Comparison of ENCODE assay signal across 10 mouse cellular contexts in genomic region chr4:86911576-86912341, GRCm38 (mm10). TPM values are rescaled to one million over a fixed set of nuclear protein-coding genes. Genes with fewer than 3 reads are reported as not detected.
DNase-seq lines count a peak whose midpoint lies in the region; ATAC-seq and TF ChIP-seq lines count a peak whose summit lies in the region.
"Had no signal": no experiment of that assay in that cellular context is flagged by ENCODE, and none has a peak within 500 bp of the region (broad histone marks: within the 10 kb centered on the region; RNA-seq: fewer than 3 reads in every experiment).

No protein-coding gene starts in this region.

- H3K9me3 ChIP-seq in forebrain, embryonic 12.5 days, result no peaks in the 10 kb centered on the region
- no peaks in the 10 kb centered on the region for H3K9me3 ChIP-seq in forebrain, postnatal 0 days (ENCODE audit: low read length)
- no peaks in the 10 kb centered on the region for H3K9me3 ChIP-seq in midbrain, embryonic 11.5 days (ENCODE audit: control insufficient read depth, low read length)
- H3K9me3 ChIP-seq in midbrain, embryonic 15.5 days, result no peaks in the 10 kb centered on the region
- no peaks in the 10 kb centered on the region for H3K9me3 ChIP-seq in intestine, embryonic 14.5 days (ENCODE audit: control insufficient read depth, low read length)
- no peaks in the 10 kb centered on the region for H3K9me3 ChIP-seq in stomach, postnatal 0 days (ENCODE audit: control insufficient read depth, low read length)

- no peak overlapping the region for H3K9ac ChIP-seq in forebrain, embryonic 12.5 days
- no peak overlapping the region for H3K9ac ChIP-seq in forebrain, postnatal 0 days
- H3K9ac ChIP-seq in midbrain, embryonic 11.5 days (ENCODE audit: low read length), result no peak overlapping the region
- no peak overlapping the region for H3K9ac ChIP-seq in midbrain, embryonic 15.5 days
- H3K9ac ChIP-seq in intestine, embryonic 14.5 days (ENCODE audit: low read length), result no peak overlapping the region
- H3K9ac ChIP-seq in stomach, postnatal 0 days (ENCODE audit: low read length), result no peak overlapping the region

- no peaks in the 10 kb centered on the region for H3K27me3 ChIP-seq in forebrain, embryonic 12.5 days
- no peaks in the 10 kb centered on the region for H3K27me3 ChIP-seq in forebrain, postnatal 0 days (ENCODE audit: insufficient read depth, low read length)
- no peaks in the 10 kb centered on the region for H3K27me3 ChIP-seq in midbrain, embryonic 11.5 days (ENCODE audit: control insufficient read depth, insufficient read depth, low read length)
- no peaks in the 10 kb centered on the region for H3K27me3 ChIP-seq in midbrain, embryonic 15.5 days (replicated peaks)
- H3K27me3 ChIP-seq in intestine, embryonic 14.5 days (replicated peaks; ENCODE audit: control insufficient read depth, insufficient read depth, low read length), result no peaks in the 10 kb centered on the region
- no peaks in the 10 kb centered on the region for H3K27me3 ChIP-seq in stomach, postnatal 0 days (ENCODE audit: control insufficient read depth, insufficient read depth, low read length)

- no peak for DNase-seq in forebrain, postnatal 0 days
- DNase-seq in midbrain, embryonic 11.5 days (ENCODE audit: low spot score, missing footprints), result peak; percentile 81
- peak; percentile 66 for DNase-seq in intestine, embryonic 14.5 days (ENCODE audit: low spot score)
- DNase-seq in stomach, postnatal 0 days (ENCODE audit: low spot score), result peak; percentile 38
- no peak for DNase-seq in gastrocnemius, postnatal 4 days (ENCODE audit: low spot score in 2 of 2)
- no peak for DNase-seq in right cerebral cortex, postnatal 4 days
- DNase-seq: gastrocnemius, adult 2 months; lung, adult 2 months had no signal

- no peak overlapping the region for H3K27ac ChIP-seq in forebrain, embryonic 12.5 days
- no peak overlapping the region for H3K27ac ChIP-seq in forebrain, postnatal 0 days (ENCODE audit: low read depth, low read length)
- no peak overlapping the region for H3K27ac ChIP-seq in midbrain, embryonic 11.5 days (ENCODE audit: low read depth, low read length)
- no peak overlapping the region for H3K27ac ChIP-seq in midbrain, embryonic 15.5 days
- no peak overlapping the region for H3K27ac ChIP-seq in intestine, embryonic 14.5 days (ENCODE audit: low read depth)
- 0 out of 2 replicates have a peak overlapping the region, but pooled peaks have one; percentile 4 for H3K27ac ChIP-seq in stomach, postnatal 0 days (replicated peaks)
- H3K27ac ChIP-seq: gastrocnemius, adult 2 months had no signal

- ATAC-seq in forebrain, embryonic 12.5 days (ENCODE audit: low FRiP score), result no peak
- ATAC-seq in forebrain, postnatal 0 days, result no peak
- 0 out of 2 replicates have a peak, but pooled peaks have one; percentile 38 for ATAC-seq in midbrain, embryonic 11.5 days (ENCODE audit: low FRiP score)
- ATAC-seq in midbrain, embryonic 15.5 days (replicated peaks), result no peak
- peak; percentile 36; the same call in 1 of the 2 replicates for ATAC-seq in intestine, embryonic 14.5 days (replicated peaks; ENCODE audit: low FRiP score, low TSS enrichment, low read depth)
- ATAC-seq in stomach, postnatal 0 days (ENCODE audit: low FRiP score, low TSS enrichment), result 0 out of 2 replicates have a peak, but pooled peaks have one; percentile 38

- H3K4me2 ChIP-seq in forebrain, embryonic 12.5 days, result peak overlapping the region; percentile 19; the same call in 1 of the 2 replicates
- no peak overlapping the region for H3K4me2 ChIP-seq in forebrain, postnatal 0 days (ENCODE audit: low read depth)
- H3K4me2 ChIP-seq in midbrain, embryonic 11.5 days, result no peak overlapping the region
- H3K4me2 ChIP-seq in midbrain, embryonic 15.5 days, result no peak overlapping the region
- no peak overlapping the region for H3K4me2 ChIP-seq in intestine, embryonic 14.5 days (ENCODE audit: low read length)
- H3K4me2 ChIP-seq in stomach, postnatal 0 days (replicated peaks; ENCODE audit: low read depth), result no peak overlapping the region

- H3K36me3 ChIP-seq in forebrain, embryonic 12.5 days (replicated peaks), result no peaks in the 10 kb centered on the region
- no peaks in the 10 kb centered on the region for H3K36me3 ChIP-seq in forebrain, postnatal 0 days (ENCODE audit: insufficient read depth)
- no peaks in the 10 kb centered on the region for H3K36me3 ChIP-seq in midbrain, embryonic 11.5 days (ENCODE audit: control insufficient read depth, insufficient read depth, low read length)
- no peaks in the 10 kb centered on the region for H3K36me3 ChIP-seq in midbrain, embryonic 15.5 days (replicated peaks)
- H3K36me3 ChIP-seq in intestine, embryonic 14.5 days (ENCODE audit: control insufficient read depth, insufficient read depth, low read length), result no peaks in the 10 kb centered on the region
- H3K36me3 ChIP-seq in stomach, postnatal 0 days (ENCODE audit: control insufficient read depth, insufficient read depth, low read length), result no peaks in the 10 kb centered on the region

- TF ChIP-seq EP300 in stomach, postnatal 0 days (optimal IDR thresholded peaks at IDR 0.05), result no peak

- TF ChIP-seq CTCF in forebrain, postnatal 0 days (IDR thresholded peaks at IDR 0.05; ENCODE audit: low read depth), result no peak
- TF ChIP-seq CTCF in stomach, postnatal 0 days (IDR thresholded peaks at IDR 0.05; ENCODE audit: low read depth), result no peak

- WGBS in forebrain, embryonic 12.5 days, result 6% methylated on average over 18 of the region's 18 CpGs
- WGBS in forebrain, postnatal 0 days, result 19% methylated on average over 18 of the region's 18 CpGs
- WGBS in midbrain, embryonic 11.5 days, result 17% methylated on average over 18 of the region's 18 CpGs
- 20% methylated on average over 18 of the region's 18 CpGs for WGBS in midbrain, embryonic 15.5 days
- 25% methylated on average over 18 of the region's 18 CpGs for WGBS in intestine, embryonic 14.5 days
- WGBS in stomach, postnatal 0 days, result 31% methylated on average over 18 of the region's 18 CpGs

- no peak overlapping the region for H3K4me3 ChIP-seq in forebrain, embryonic 12.5 days (replicated peaks)
- H3K4me3 ChIP-seq in forebrain, postnatal 0 days (ENCODE audit: low read depth, low read length), result no peak overlapping the region
- no peak overlapping the region for H3K4me3 ChIP-seq in midbrain, embryonic 11.5 days (ENCODE audit: low read depth, low read length)
- H3K4me3 ChIP-seq in midbrain, embryonic 15.5 days, result no peak overlapping the region
- no peak overlapping the region for H3K4me3 ChIP-seq in intestine, embryonic 14.5 days (ENCODE audit: low read depth, low read length)
- no peak overlapping the region for H3K4me3 ChIP-seq in stomach, postnatal 0 days (ENCODE audit: low read depth, low read length)
- H3K4me3 ChIP-seq: gastrocnemius, adult 2 months had no signal

- peaks cover 6% of the 10 kb centered on the region; the same call in 1 of the 2 replicates for H3K4me1 ChIP-seq in forebrain, embryonic 12.5 days
- H3K4me1 ChIP-seq in forebrain, postnatal 0 days (ENCODE audit: insufficient read depth), result no peaks in the 10 kb centered on the region
- no peaks in the 10 kb centered on the region for H3K4me1 ChIP-seq in midbrain, embryonic 11.5 days (ENCODE audit: control insufficient read depth, insufficient read depth, low read length)
- H3K4me1 ChIP-seq in midbrain, embryonic 15.5 days, result peaks cover 5% of the 10 kb centered on the region; the same call in 1 of the 2 replicates
- H3K4me1 ChIP-seq in intestine, embryonic 14.5 days (replicated peaks; ENCODE audit: control insufficient read depth, insufficient read depth, low read length), result no peaks in the 10 kb centered on the region; the same call in 1 of the 2 replicates
- H3K4me1 ChIP-seq in stomach, postnatal 0 days (replicated peaks; ENCODE audit: control insufficient read depth, insufficient read depth), result no peaks in the 10 kb centered on the region

RNA-seq across cellular contexts. Expression of gene Acer2, which starts 37.6 kb away (rescaled TPM):
- polyA plus RNA-seq in forebrain, embryonic 12.5 days (2016; fragmentation: Nextera tagmentation; extraction: Ambion mirVana), result 12.1 and 12.4 TPM in 2 replicates
- 6.5 and 9.6 TPM in 2 replicates for total RNA-seq in forebrain, postnatal 0 days (2014; rRNA removed)
- polyA plus RNA-seq in forebrain, postnatal 0 days (2015; fragmentation: Nextera tagmentation; extraction: Ambion mirVana), result 8.1 and 11.4 TPM in 2 replicates
- 7.0 and 9.2 TPM in 2 replicates for polyA plus RNA-seq in midbrain, embryonic 11.5 days (2014; fragmentation: Nextera tagmentation; extraction: Ambion mirVana)
- polyA plus RNA-seq in midbrain, embryonic 15.5 days (2015; fragmentation: Nextera tagmentation; extraction: Ambion mirVana), result 21.1 and 22.2 TPM in 2 replicates
- polyA plus RNA-seq in intestine, embryonic 14.5 days (2014; fragmentation: Nextera tagmentation; extraction: Ambion mirVana), result 28.1 and 28.7 TPM in 2 replicates
- 15.9 and 16.2 TPM in 2 replicates for polyA plus RNA-seq in stomach, postnatal 0 days (2015; fragmentation: Nextera tagmentation; extraction: Ambion mirVana)
- total RNA-seq in gastrocnemius, postnatal 4 days (2021), result 1 to 10 TPM; 1.9 to 2.8 TPM

RNA-seq across cellular contexts. Expression of gene Rps6, which starts 54.5 kb away (rescaled TPM):
- polyA plus RNA-seq in forebrain, embryonic 12.5 days (2016; fragmentation: Nextera tagmentation; extraction: Ambion mirVana), result 508 and 518 TPM in 2 replicates
- total RNA-seq in forebrain, postnatal 0 days (2014; rRNA removed), result 1,164 and 1,444 TPM in 2 replicates
- 342 and 386 TPM in 2 replicates for polyA plus RNA-seq in forebrain, postnatal 0 days (2015; fragmentation: Nextera tagmentation; extraction: Ambion mirVana)
- polyA plus RNA-seq in midbrain, embryonic 11.5 days (2014; fragmentation: Nextera tagmentation; extraction: Ambion mirVana), result 721 and 723 TPM in 2 replicates
- 329 and 335 TPM in 2 replicates for polyA plus RNA-seq in midbrain, embryonic 15.5 days (2015; fragmentation: Nextera tagmentation; extraction: Ambion mirVana)
- polyA plus RNA-seq in intestine, embryonic 14.5 days (2014; fragmentation: Nextera tagmentation; extraction: Ambion mirVana), result 878 and 915 TPM in 2 replicates
- 601 and 619 TPM in 2 replicates for polyA plus RNA-seq in stomach, postnatal 0 days (2015; fragmentation: Nextera tagmentation; extraction: Ambion mirVana)
- 100 to 1,000 TPM; 808 to 874 TPM for total RNA-seq in gastrocnemius, postnatal 4 days (2021)

Comparison
In these comparisons a context has a peak if more than half of its experiments do, and no peak if none do; other contexts are left out.
1. ATAC-seq: peak in midbrain, embryonic 11.5 days (single experiment), intestine, embryonic 14.5 days (single experiment) and stomach, postnatal 0 days (single experiment); none in forebrain, embryonic 12.5 days (single experiment), forebrain, postnatal 0 days (single experiment) and midbrain, embryonic 15.5 days (single experiment).
2. DNase-seq: peak in midbrain, embryonic 11.5 days (single experiment), intestine, embryonic 14.5 days (single experiment) and stomach, postnatal 0 days (single experiment); none in forebrain, postnatal 0 days (single experiment), gastrocnemius, postnatal 4 days (0 of 2) and right cerebral cortex, postnatal 4 days (single experiment).